Mouse (Mus musculus) thymus, postnatal 14 days (tissue): ENCODE measurements at regions not wholly inside any gene's neighbourhood (a gene's known extent, or its start where the extent isn't known, plus 50 kb on each side); places are given as distances from the start of the nearest gene placed in this dataset.

ENCODE experiments used
- DNase-seq: peaks from one replicate; pipeline ENCODE4 v3.0.0; 2021

DNA sequence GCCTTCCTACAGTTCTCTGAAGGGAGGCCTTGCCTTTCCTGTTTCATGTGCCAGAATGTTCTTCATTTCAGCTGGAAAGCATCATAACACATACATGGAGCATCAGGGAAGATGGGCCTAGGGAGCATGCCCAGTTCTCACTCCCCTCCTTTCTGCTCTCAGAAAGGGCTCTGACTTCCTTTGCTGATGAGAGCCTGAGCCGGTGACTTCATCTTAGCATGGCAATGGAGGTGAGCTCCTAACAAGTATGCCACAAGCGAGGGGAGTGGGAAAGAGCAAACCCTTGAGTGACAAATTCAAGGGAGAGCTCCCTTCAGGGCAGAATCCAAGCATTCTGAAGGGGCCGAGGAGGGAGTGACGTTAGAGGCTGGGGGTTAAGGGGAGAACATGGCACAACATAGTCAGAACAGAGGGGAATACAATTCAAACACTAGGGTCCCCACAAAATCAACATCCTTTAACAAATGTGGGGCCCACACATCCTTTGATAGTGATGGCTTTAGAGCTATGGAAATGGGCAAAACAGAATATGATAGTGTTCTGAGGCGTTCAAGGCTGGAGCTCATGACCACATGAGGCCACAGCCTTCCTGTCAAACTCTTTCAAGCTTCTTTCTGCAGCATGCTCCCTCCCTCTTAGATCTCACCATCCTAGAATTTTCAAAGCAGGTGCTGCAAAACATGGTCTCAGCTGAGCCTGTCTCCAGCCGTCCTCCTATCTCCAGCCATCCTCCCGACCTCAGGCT, 437.4 kb upstream of the 3110018I06Rik start:
- peak; percentile 35 for DNase-seq

- no peak for DNase-seq
These were observed 436.3 kb upstream of the 3110018I06Rik start for GRCm38 (mm10) chr12:107052136-107052535.

DNA sequence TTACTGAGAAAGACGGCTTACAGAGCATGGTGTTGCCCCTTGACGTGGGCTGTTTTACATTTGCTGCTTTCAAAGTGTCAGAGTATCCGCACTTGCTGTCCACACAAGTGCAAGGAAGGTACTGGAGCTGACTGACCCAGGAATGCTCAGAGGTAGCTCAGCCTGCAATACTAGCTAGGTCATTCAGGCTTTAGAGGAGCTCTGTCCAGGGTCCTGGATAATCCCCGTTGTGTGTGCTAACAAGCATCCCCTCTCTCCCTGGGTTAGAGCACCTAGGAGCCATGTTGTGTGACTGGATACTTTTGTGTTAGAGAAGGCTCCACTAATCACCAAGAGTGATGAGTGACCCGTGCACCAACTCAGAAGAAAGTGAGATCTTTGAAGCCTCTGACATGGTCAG, 431.9 kb upstream of the 3110018I06Rik start:
- DNase-seq = no peak

GRCm38 (mm10) chr12:107060514-107060913, 427.9 kb upstream of the 3110018I06Rik start:
- no peak for DNase-seq

DNA sequence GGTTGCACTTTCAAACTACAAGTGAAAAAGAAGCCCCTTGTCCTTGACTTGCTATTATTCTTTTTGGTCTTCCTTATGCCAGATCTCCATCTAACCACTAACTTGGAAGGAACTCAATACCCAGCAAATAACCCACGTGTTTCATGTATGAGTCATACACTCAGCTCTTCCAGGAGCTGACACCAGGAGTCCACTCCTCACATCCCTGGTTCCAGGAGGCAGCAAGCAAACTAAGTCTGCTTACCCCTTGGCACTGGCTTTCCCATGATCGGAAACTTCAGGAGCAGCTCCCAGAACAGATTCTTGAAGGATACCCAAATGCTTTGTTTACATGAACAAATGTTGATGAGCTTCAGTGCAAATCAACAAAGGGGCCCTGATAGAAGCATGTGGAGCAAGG, 421.1 kb upstream of the 3110018I06Rik start:
- DNase-seq = no peak

- no peak for DNase-seq
These were observed 405.9 kb upstream of the 3110018I06Rik start for GRCm38 (mm10) chr12:107082541-107082940.

- DNase-seq = no peak
These were observed 403.1 kb upstream of the 3110018I06Rik start for GRCm38 (mm10) chr12:107085058-107085905.

- DNase-seq = peak; percentile 97
These were observed 402.4 kb upstream of the 3110018I06Rik start for GRCm38 (mm10) chr12:107085906-107086655.

DNA sequence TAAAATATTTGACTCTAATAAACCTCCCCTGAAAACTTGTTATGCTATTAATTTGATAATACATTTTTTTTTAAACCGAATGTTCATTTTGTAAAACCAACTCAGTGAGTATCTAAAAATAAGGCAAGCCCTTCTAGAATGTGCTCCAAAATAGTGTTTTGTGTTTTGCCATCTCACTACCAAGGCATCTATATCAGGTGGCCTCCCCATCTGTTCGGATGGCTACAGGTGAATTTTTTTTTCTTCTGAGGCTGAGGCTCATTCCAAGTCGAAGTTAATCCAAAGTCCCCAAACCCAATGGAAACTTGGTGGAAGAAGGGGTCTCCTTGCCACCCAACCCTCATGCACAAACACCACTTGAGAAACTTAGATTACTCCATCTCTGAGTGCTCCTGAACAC, 396.3 kb upstream of the 3110018I06Rik start:
- no peak for DNase-seq

GRCm38 (mm10) chr12:107093326-107093725, 395.1 kb upstream of the 3110018I06Rik start:
- DNase-seq = no peak

GRCm38 (mm10) chr12:107095409-107095808, 393.0 kb upstream of the 3110018I06Rik start:
- DNase-seq = no peak

DNA sequence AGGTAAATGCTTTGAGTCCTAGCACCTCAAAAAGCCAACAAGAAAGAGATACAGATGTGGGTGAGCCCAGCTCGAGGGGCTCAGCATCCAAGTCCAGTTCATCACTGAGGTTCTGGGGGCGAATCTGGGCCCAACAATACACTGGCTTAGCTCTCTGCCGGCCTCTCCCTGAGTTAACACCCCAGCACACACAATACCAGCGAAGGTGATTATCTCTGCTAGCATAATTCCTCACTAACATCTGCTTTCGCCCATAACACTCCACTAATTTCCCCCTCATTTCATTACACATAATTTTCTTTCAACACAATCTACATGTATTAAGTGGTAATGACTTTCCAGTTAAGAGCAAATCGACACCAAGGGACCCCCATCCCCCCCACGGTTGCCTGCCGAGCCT, 383.9 kb upstream of the 3110018I06Rik start:
- DNase-seq = no peak

DNA sequence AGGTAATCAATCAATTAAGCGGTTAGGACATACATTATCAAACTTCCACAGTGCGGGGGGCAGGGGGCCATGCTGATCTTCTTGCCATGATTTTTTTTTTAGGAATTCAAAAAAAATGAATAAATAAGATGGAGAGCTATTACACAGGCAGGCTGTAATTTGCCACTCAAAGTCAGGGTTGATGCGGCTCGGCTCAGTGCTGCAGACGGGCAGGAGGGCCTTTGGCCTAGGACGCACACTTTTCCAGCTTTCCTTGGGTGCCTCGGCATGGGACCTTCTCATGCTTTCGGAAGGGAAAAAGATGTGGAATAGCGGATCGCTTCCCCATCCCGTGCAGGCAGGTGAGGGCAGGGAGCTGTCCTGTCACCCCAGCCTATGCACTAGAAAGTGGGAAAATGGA, 383.4 kb upstream of the 3110018I06Rik start:
- no peak for DNase-seq

DNA sequence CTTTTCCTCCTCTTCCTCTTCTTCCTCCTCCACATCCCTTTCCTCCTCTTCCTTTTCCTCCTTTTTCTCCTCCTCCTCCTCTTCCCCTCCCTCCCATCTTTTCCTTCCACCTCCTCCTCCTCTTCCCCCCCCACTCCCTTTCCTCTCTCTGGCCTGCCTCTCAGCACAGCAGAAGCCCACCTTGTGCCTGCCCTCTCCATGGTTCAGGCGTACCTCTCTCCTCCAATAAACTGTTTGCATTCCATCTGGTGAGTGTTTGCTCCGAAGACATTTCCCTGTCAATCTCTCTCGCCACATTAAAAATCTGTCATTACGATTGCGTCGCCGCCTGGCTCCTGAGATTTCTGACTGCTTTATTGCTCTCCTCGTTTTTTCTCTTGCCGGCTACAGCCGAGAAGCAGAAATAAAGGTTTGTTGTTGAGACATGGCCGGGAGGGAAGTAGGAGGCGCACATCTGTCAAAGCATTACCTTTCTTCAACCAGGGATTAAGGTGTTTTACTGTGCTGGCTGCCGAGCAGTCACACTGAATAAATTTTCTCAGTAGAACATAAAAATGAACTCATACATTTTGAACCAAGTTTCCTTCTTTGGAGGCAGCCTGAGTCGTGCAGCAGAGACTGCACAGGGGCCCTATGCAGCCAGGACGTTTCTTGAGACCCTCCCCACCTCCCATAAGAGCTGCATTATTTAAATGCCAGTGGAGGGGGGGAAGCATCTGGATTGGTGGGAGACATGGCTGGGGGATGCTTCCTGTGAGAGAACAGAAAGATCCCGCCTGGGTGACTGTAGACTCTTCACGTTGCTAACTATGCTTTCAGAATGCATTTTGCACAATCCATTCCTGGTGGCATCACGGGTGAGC, 376.3 kb upstream of the 3110018I06Rik start:
- no peak for DNase-seq

DNA sequence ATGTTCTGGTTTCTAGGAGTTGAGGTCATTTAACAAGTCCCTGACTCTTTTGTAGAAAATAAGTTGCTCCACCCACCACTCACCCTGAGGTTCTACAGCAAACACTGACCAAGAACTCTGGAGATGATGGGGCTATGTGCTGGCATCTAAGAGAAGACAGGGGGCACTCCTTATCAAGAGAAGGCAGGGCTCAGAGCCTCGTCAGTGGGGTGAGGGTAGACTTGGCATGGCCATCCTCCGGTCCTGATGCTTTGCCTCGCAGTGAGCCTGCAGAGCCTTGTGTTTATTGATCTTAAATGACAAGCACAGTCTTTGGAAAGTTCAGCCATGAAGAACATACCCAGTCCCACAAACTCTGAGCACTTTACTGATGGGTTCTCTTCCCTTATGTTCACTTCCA, 370.1 kb upstream of the 3110018I06Rik start:
- peak; percentile 84 for DNase-seq

- peak; percentile 71 for DNase-seq
These were observed 369.4 kb upstream of the 3110018I06Rik start for GRCm38 (mm10) chr12:107119076-107119475.

- peak; percentile 50 for DNase-seq
These were observed 367.8 kb upstream of the 3110018I06Rik start for GRCm38 (mm10) chr12:107120486-107121186.

GRCm38 (mm10) chr12:107121990-107122389, 366.4 kb upstream of the 3110018I06Rik start:
- DNase-seq = no peak

GRCm38 (mm10) chr12:107123661-107124060, 364.8 kb upstream of the 3110018I06Rik start:
- peak; percentile 76 for DNase-seq

- DNase-seq = peak; percentile 88
These were observed 364.1 kb upstream of the 3110018I06Rik start for GRCm38 (mm10) chr12:107124263-107124885.

- DNase-seq = peak; percentile 38
These were observed 363.2 kb upstream of the 3110018I06Rik start for GRCm38 (mm10) chr12:107125201-107125600.
